Mouse (Mus musculus): ENCODE data around the gene Igsf3. TPM values are rescaled to one million over a fixed set of nuclear protein-coding genes. Genes with fewer than 3 reads are reported as not detected.
A peak's percentile ranks its signal among the peaks of the same experiment; 100 is the strongest.

Igsf3 gene
- polyA plus RNA-seq, 1 experiment from 2014 or later, result 104 TPM

DNA sequence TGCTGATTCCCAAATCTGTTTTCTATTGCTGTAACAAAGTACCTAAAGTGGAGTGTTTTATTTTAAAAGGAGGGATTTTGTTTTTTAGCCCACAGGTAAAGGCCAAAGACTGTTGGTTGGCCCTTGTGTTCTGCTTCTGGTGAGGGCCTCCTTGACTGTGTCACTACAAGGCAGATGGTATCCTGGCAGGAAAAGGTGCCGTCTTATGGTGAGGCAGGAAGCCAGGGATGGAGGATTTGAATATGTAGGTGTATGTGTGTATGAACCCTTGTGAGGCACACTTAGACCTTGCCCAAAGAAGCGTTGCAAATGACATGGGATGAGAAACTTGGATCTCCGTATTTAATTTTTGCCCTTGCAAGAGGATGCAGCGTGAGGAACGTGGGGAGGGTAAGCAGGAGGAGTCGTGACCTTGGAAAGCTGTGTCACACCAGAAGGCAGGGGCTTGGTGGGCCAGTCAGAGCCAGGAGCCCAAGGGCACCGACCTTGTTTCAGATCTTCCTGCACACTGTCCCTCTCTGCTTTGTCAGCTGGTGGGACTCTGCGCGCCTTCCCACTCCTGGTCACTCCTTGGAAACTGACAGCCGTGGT lies 47.5 kb downstream of the Igsf3 start:
- no peaks in the 10 kb centered on the region for H3K27me3 ChIP-seq
- H3K9ac ChIP-seq (replicated peaks), result no peak overlapping the region
- peaks cover 38% of the 10 kb centered on the region for H3K4me1 ChIP-seq (replicated peaks)
- peak overlapping the region; percentile 23; the same call in 1 of the 2 replicates for H3K27ac ChIP-seq
- H3K4me2 ChIP-seq, result no peak overlapping the region
- WGBS, result 79% methylated on average over 10 of the region's 10 CpGs
- no peaks in the 10 kb centered on the region for H3K9me3 ChIP-seq
- H3K4me3 ChIP-seq (replicated peaks), result no peak overlapping the region
- peaks cover 37% of the 10 kb centered on the region for H3K36me3 ChIP-seq
- ATAC-seq (ENCODE audit: insufficient number of reproducible peaks, insufficient read depth, low FRiP score, low TSS enrichment, low read depth), result no peak

DNA sequence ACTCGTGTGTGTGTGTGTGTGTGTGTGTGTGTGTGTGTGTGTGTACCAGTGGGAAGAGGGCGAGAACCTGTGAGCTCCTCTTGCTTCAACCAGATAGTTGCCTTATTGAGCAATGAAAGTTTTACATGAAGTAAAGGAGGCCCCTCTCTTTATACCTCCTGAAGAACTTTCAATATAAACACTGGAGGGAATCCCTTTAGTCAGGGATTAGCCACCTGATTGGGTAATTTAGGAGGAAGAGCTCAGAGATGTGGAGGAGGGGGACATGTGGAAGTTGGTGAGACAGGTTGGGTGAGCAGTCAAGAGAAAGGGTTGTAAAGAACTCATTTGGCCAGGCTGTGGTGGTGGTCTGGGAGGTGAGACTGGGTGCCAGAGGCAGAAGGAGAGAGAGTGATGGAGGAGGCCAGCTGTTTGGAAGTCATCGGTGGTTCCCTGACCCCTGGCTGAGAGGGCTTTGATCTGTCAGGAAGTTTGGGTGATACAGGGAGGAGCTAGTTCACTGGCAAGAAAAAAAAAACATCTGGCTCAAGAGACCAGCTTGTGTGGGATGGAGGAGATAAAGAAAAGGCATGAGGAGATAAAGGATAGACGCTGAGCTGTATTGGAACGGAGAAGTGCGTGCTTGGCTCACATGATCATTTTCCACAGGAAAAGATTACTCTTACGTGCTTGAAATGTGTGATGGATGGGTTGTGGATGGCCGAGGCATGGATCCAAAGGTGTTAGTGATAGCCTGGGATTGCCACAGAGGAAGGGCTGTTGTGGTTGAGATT lies 53.3 kb downstream of the Igsf3 start:
- Histone ChIP-seq H3K9me3 (no peaks in the 10 kb centered on the region), H3K4me1 (replicated peaks) (no peaks in the 10 kb centered on the region), H3K9ac (replicated peaks) (no peak overlapping the region), H3K27me3 (no peaks in the 10 kb centered on the region), H3K4me3 (replicated peaks) (no peak overlapping the region), H3K36me3 (peaks cover 93% of the 10 kb centered on the region), H3K4me2 (no peak overlapping the region), H3K27ac (no peak overlapping the region)
- 64% methylated on average over 8 of the region's 8 CpGs for WGBS
- ATAC-seq (ENCODE audit: insufficient number of reproducible peaks, insufficient read depth, low FRiP score, low TSS enrichment, low read depth), result no peak

- no peak overlapping the region for H3K4me2 ChIP-seq
- H3K9ac ChIP-seq (replicated peaks), result no peak overlapping the region
- no peak overlapping the region for H3K27ac ChIP-seq
- no peak overlapping the region for H3K4me3 ChIP-seq (replicated peaks)
- peaks cover 94% of the 10 kb centered on the region for H3K36me3 ChIP-seq
- no peaks in the 10 kb centered on the region for H3K9me3 ChIP-seq
- no peak for ATAC-seq (ENCODE audit: insufficient number of reproducible peaks, insufficient read depth, low FRiP score, low TSS enrichment, low read depth)
- WGBS, result 82% methylated on average over 2 of the region's 2 CpGs
- H3K4me1 ChIP-seq (replicated peaks), result no peaks in the 10 kb centered on the region
- no peaks in the 10 kb centered on the region for H3K27me3 ChIP-seq
These were observed 53.9 kb downstream of the Igsf3 start for GRCm38 (mm10) chr3:101430755-101431115.

DNA sequence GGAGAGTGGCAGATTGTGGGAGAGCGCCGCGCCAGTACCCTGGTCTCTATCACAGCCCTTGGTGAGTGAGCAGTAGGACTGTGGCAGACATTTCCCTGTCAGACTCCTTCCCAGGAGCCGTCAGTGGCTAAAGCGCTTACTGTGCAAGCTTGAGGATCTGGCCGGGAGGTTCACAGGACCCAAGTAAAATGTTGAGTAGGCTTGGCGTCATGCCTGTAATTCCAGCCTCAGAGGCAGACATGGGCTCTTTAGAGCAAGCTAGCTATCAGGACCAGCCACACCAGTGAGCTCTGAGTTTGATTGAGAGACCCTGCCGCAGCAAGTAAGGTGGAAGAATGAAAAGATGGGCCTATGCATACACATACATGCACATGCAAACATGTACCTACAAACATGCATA lies 58.8 kb downstream of the Igsf3 start:
- no peak overlapping the region for H3K4me2 ChIP-seq
- peaks cover 5% of the 10 kb centered on the region; the same call in 1 of the 2 replicates for H3K4me1 ChIP-seq (replicated peaks)
- no peak overlapping the region for H3K9ac ChIP-seq (replicated peaks)
- no peak overlapping the region for H3K27ac ChIP-seq
- peaks cover 99% of the 10 kb centered on the region for H3K36me3 ChIP-seq
- no peak for ATAC-seq (ENCODE audit: insufficient number of reproducible peaks, insufficient read depth, low FRiP score, low TSS enrichment, low read depth)
- no peaks in the 10 kb centered on the region for H3K27me3 ChIP-seq
- no peak overlapping the region for H3K4me3 ChIP-seq (replicated peaks)
- H3K9me3 ChIP-seq, result no peaks in the 10 kb centered on the region
- 91% methylated on average over 8 of the region's 8 CpGs for WGBS

DNA sequence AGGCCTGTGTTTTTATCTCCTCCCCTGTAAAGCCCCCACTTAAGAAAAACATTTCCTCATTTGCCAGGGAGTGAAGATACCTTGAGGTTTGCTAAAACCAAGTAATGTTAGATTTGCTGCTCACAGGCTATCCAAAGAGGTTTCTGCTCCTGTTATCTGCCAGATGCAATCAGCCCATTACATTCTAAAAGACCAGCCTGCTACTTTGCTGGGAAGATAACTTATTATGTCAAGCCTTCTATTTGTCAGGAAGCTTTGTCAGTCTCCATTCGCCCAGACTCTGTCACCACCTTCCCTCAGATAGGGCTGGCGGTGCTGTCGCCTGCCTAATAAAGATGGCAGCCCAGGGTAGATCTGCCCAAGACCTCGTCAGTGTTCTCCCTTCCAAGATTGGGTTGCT lies 59.6 kb downstream of the Igsf3 start:
- peak overlapping the region; percentile 42; the same call in 1 of the 2 replicates for H3K27ac ChIP-seq
- peaks cover 99% of the 10 kb centered on the region for H3K36me3 ChIP-seq

GRCm38 (mm10) chr3:101437021-101437563 lies 60.2 kb downstream of the Igsf3 start:
- 65% methylated on average over 12 of the region's 12 CpGs for WGBS
- Histone ChIP-seq H3K9me3 (no peaks in the 10 kb centered on the region), H3K27me3 (no peaks in the 10 kb centered on the region), H3K9ac (replicated peaks) (no peak overlapping the region), H3K4me2 (no peak overlapping the region), H3K4me1 (replicated peaks) (peaks cover 5% of the 10 kb centered on the region; the same call in 1 of the 2 replicates), H3K27ac (peak overlapping the region; percentile 42; the same call in 1 of the 2 replicates), H3K4me3 (replicated peaks) (no peak overlapping the region), H3K36me3 (peaks cover 99% of the 10 kb centered on the region)
- no peak for ATAC-seq (ENCODE audit: insufficient number of reproducible peaks, insufficient read depth, low FRiP score, low TSS enrichment, low read depth)

More for the DNA sequence above, 59.6 kb downstream of the Igsf3 start:
- no peak for ATAC-seq (ENCODE audit: insufficient number of reproducible peaks, insufficient read depth, low FRiP score, low TSS enrichment, low read depth)
- H3K27me3 ChIP-seq, result no peaks in the 10 kb centered on the region
- H3K4me2 ChIP-seq, result no peak overlapping the region
- WGBS, result 71% methylated on average over 4 of the region's 4 CpGs
- no peak overlapping the region for H3K4me3 ChIP-seq (replicated peaks)
- H3K9me3 ChIP-seq, result no peaks in the 10 kb centered on the region
- H3K9ac ChIP-seq (replicated peaks), result no peak overlapping the region
- peaks cover 5% of the 10 kb centered on the region; the same call in 1 of the 2 replicates for H3K4me1 ChIP-seq (replicated peaks)

DNA sequence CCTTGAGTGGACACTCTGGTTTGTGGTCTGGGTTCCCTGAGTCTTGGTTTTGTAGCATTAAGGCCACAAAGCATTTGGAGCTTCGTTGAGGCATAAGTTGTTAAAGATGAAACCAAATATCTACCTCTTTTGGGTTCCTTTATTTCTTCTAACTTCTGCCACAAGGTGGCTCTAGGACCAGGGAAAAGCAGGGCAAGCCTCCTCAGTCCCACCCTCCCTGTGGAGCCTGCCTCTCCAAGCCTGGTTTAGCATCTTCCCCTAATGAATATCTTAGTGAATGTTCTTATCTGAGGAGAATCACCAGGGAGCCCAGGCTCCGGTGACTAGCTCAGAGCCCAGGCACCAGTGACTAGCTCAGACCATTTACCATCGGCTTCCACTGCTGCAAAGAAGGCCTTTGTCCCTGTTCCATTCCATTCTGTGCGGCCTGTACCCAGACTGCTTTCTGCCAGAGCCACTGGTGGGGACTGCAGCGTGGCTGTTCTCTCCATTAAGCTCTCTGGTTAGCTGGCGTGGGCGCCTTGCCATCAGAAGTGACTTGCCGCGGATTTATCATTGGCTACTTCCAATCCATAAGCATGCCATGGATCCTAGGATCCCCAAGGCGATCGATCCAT lies 66.5 kb downstream of the Igsf3 start:
- 83% methylated on average over 11 of the region's 11 CpGs for WGBS
- Histone ChIP-seq H3K36me3 (peaks cover 86% of the 10 kb centered on the region), H3K4me2 (no peak overlapping the region), H3K4me3 (replicated peaks) (no peak overlapping the region), H3K9me3 (no peaks in the 10 kb centered on the region), H3K27me3 (no peaks in the 10 kb centered on the region), H3K9ac (replicated peaks) (no peak overlapping the region), H3K4me1 (replicated peaks) (no peaks in the 10 kb centered on the region), H3K27ac (no peak overlapping the region)
- ATAC-seq (ENCODE audit: insufficient number of reproducible peaks, insufficient read depth, low FRiP score, low TSS enrichment, low read depth), result no peak

DNA sequence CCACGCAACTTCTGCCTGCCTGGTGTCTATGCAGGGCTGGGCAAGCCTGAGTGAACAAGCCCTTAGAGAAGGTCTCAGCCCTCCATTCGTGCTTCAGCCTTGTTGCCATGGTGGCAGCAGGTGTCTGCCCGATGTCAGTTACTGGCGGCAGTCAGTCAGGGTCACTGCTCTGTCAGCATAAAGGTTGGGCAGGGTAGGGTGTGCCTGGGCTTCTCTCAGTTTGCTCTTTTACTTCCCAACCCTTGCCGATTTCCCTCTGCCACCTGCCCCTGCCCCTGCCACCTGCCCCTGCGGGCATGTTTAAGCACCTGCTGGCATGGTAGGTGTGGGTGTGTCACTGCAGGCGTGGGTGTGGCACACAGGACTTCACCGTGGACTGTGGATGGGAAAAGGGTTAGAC lies 67.6 kb downstream of the Igsf3 start:
- Histone ChIP-seq H3K27ac (no peak overlapping the region), H3K4me1 (replicated peaks) (no peaks in the 10 kb centered on the region), H3K9ac (replicated peaks) (no peak overlapping the region), H3K4me3 (replicated peaks) (no peak overlapping the region), H3K36me3 (peaks cover 85% of the 10 kb centered on the region), H3K9me3 (no peaks in the 10 kb centered on the region), H3K27me3 (no peaks in the 10 kb centered on the region), H3K4me2 (no peak overlapping the region)
- WGBS, result 91% methylated on average over 8 of the region's 8 CpGs
- no peak for ATAC-seq (ENCODE audit: insufficient number of reproducible peaks, insufficient read depth, low FRiP score, low TSS enrichment, low read depth)

GRCm38 (mm10) chr3:101447239-101447638 lies 70.4 kb downstream of the Igsf3 start:
- no peaks in the 10 kb centered on the region for H3K27me3 ChIP-seq
- no peak for ATAC-seq (ENCODE audit: insufficient number of reproducible peaks, insufficient read depth, low FRiP score, low TSS enrichment, low read depth)
- no peak overlapping the region for H3K9ac ChIP-seq (replicated peaks)
- WGBS, result 88% methylated on average over 4 of the region's 4 CpGs
- H3K36me3 ChIP-seq, result peaks cover 86% of the 10 kb centered on the region
- no peaks in the 10 kb centered on the region for H3K9me3 ChIP-seq
- H3K4me1 ChIP-seq (replicated peaks), result no peaks in the 10 kb centered on the region
- H3K4me3 ChIP-seq (replicated peaks), result no peak overlapping the region
- no peak overlapping the region for H3K27ac ChIP-seq
- H3K4me2 ChIP-seq, result no peak overlapping the region

DNA sequence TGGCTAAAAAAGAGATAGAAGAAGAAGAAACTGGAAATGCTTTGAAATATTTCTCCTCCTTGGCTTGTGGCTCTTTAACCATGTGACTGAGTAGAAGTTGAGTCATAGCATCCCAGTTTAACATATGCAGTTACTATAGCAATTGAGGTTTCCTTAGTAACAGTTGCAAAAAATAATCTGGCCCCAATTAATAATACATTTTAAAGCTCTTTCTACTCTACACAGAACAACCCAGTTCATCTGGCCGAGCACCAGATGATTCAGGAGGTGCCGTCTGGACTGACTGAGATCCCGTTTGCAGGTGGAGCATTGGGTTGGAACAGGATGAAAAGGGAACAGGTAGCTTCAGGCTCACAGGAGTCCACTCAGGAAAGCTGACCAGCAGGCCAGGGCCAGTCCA lies 71.9 kb downstream of the Igsf3 start:
- H3K27ac ChIP-seq, result no peak overlapping the region

GRCm38 (mm10) chr3:101450811-101451428 lies 74.0 kb downstream of the Igsf3 start:
- no peak for ATAC-seq (ENCODE audit: insufficient number of reproducible peaks, insufficient read depth, low FRiP score, low TSS enrichment, low read depth)
- Histone ChIP-seq H3K36me3 (peaks cover 90% of the 10 kb centered on the region), H3K4me1 (replicated peaks) (no peaks in the 10 kb centered on the region)

More for the DNA sequence above, 71.9 kb downstream of the Igsf3 start:
- Histone ChIP-seq H3K36me3 (peaks cover 86% of the 10 kb centered on the region), H3K9ac (replicated peaks) (no peak overlapping the region; the same call in 1 of the 2 replicates), H3K4me2 (no peak overlapping the region), H3K9me3 (no peaks in the 10 kb centered on the region), H3K4me3 (replicated peaks) (no peak overlapping the region), H3K4me1 (replicated peaks) (no peaks in the 10 kb centered on the region), H3K27me3 (no peaks in the 10 kb centered on the region)
- ATAC-seq (ENCODE audit: insufficient number of reproducible peaks, insufficient read depth, low FRiP score, low TSS enrichment, low read depth), result no peak
- 75% methylated on average over 3 of the region's 3 CpGs for WGBS

More at GRCm38 (mm10) chr3:101450811-101451428, 74.0 kb downstream of the Igsf3 start:
- no peaks in the 10 kb centered on the region for H3K27me3 ChIP-seq
- no peak overlapping the region for H3K4me2 ChIP-seq
- H3K4me3 ChIP-seq (replicated peaks), result no peak overlapping the region
- H3K9ac ChIP-seq (replicated peaks), result no peak overlapping the region
- peak overlapping the region; percentile 17; the same call in 1 of the 2 replicates for H3K27ac ChIP-seq
- 82% methylated on average over 31 of the region's 31 CpGs for WGBS
- H3K9me3 ChIP-seq, result 0 out of 2 replicates have a peak, but pooled peaks cover 4% of the 10 kb centered on the region
